Mouse (Mus musculus) frontal cortex, adult (tissue): Measurements from ENCODE around the gene Ndufa1.
"Not testable (repeated sequence)": the region's sequence is repeated elsewhere in the genome, so short reads cannot be mapped to it uniquely, and the experiment has no call there.

ENCODE experiments used
- ATAC-seq: cut with Nextera tagmentation; 2 replicates; pipeline ENCODE4 v1.9.2; 2017; ENCODE audit warnings: mild to moderate bottlenecking, moderate library complexity, mixed read lengths; ENCODE audit not compliant: low TSS enrichment

Gene Ndufa1

DNA sequence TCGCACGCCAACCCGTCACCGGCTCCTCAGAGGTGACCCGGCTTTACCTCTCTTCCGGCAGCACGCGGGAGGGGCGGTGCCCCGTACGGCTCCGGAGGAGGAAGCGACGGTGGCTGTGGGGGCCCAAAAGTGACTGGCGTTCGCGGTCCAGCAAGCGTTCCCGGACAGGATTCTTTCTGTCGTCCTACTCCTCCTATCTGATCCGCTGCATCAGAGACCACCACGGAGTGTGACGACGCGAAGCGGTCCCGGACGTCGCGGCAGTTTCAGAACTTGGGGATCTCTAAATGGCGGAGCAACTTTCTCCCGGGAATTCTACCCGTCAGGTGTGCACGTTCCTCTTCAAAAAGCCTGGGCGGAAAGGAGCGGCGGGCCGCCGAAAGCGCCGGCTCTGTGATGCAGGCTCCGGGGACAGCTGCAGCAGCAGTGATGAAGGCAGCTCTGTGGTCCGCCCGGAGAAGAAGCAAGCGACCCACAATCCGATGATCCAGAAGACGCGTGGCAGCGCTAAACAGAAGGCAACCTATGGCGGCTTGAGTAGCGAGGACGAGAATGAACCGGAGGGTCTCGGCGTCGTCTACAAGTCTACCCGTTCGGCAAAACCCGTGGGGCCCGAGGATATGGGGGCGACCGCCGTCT, at the start of gene Ndufa1, which contains the start of gene Rnf113a1:
Ndufa1 (minus strand) TSS at position 59 of the 639 bp plus-strand sequence.
Rnf113a1 (plus strand) TSS at position 141 of the 639 bp plus-strand sequence.
- peak; percentile 90 for ATAC-seq

GRCm38 (mm10) chrX:37222158-37222557, 31.2 kb upstream of the Ndufa1 start, which contains the start of gene Rhox1:
Rhox1 (minus strand) TSS chrX:37222258.
- ATAC-seq, result not testable (repeated sequence)

DNA sequence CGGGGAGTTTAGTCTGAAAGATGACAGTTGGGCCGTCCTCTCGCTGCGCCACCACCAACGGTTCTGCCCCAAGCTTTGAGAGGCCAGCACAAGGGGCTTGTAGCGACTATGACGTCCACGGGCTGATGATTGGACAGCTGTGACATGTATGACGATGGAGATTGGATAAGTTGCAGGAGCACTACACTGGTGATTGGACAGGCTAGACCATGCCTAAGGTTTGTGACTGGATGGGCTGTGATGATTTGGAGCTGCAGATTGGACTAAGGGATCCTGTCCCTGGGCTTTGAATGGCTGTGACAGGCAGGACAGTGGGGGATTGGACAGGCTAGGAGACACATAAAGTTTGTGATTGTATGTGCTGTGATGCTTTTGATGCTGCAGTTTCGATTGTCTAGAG, 20.0 kb upstream of the Ndufa1 start, which contains the start of gene Gm9:
Gm9 (minus strand) TSS at position 101 of the 400 bp plus-strand sequence.
- no peak for ATAC-seq

DNA sequence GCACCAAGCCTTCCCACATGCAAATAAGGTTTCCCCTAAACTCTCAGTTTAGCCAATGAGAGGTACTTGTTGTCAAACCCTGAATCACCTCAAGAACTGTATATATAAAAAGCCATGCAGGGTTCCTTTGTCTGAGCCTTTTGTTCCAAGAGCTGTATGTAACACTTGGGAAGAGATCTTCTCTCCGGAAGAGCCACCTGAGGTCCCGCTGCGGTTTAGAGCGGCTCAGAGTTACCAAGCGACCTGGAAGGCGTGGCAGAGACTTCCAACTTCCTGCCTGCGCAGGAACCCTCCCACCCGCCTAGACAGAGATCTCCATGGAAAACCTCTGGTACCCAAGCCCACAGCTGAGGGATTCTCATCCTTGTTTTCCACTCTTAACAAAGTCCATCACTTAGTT, 7.7 kb upstream of the Ndufa1 start:
- ATAC-seq, result no peak

DNA sequence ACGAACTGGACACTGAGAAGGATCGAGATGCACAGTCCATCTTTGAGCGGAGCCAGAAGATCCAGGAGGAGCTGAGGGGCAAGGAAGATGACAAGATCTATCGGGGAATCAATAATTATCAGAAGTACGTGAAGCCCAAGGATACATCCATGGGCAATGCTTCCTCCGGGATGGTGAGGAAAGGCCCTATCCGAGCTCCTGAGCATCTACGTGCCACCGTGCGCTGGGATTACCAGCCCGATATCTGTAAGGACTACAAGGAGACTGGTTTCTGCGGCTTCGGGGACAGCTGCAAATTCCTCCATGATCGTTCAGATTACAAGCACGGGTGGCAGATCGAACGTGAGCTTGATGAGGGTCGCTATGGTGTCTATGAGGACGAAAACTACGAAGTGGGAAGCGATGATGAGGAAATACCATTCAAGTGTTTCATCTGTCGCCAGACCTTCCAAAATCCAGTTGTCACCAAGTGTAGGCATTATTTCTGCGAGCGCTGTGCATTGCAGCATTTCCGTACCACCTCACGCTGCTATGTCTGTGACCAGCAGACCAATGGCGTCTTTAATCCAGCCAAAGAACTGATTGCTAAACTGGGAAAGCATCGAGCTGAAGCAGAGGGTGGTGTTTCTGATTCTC, 899 bp upstream of the Ndufa1 start:
- peak; percentile 50; the same call in 1 of the 2 replicates for ATAC-seq

GRCm38 (mm10) chrX:37190755-37191104, 233 bp downstream of the Ndufa1 start:
- ATAC-seq, result peak; percentile 10; the same call in 1 of the 2 replicates

- peak; percentile 47; the same call in 1 of the 2 replicates for ATAC-seq
These were observed 6.6 kb downstream of the Ndufa1 start for GRCm38 (mm10) chrX:37184401-37184800.

- ATAC-seq, result no peak
These were observed 22.2 kb downstream of the Ndufa1 start, which contains the start of gene Akap14 for GRCm38 (mm10) chrX:37168742-37169141. Akap14 (minus strand) TSS chrX:37168842.

GRCm38 (mm10) chrX:37167085-37167484, 23.9 kb downstream of the Ndufa1 start:
- peak; percentile 72 for ATAC-seq

DNA sequence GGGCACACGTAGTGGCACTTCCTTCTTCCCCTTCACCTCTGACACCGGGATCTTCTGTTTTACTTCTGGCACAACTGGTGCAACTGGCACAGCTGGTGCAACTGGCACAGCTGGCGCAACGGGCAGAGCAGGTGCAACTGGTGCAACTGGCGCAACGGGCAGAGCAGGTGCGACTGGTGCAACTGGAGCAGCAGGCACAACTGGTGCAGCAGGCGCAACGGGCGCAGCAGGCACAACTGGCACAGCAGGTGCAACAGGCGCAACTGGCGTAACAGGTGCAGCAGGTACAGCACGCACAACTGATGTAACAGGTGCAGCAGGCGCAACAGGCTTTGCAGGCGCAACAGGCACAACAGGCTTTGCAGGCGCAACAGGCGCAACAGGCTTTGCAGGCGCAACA, 27.8 kb downstream of the Ndufa1 start:
- ATAC-seq, result no peak

GRCm38 (mm10) chrX:37161169-37161568, 29.8 kb downstream of the Ndufa1 start:
- ATAC-seq, result no peak

DNA sequence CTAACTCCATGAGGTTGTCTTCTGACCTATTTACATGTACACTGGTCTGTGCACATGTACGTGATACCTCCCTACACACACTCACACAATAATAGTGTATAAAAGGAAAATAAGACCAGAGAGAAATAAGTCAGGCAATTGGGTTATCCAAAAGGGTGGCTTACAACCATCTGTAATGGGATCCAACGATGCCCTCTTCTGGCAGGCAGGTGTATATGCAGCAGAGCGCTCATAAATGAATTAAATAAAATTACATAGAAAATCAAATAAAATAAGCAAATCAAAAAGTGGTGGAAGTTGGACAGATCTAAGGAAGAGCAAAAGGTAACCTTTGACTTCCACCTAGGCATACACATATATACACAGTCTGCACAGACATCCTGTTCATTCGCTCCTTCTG, 33.1 kb downstream of the Ndufa1 start:
- ATAC-seq, result no peak

GRCm38 (mm10) chrX:37144954-37145353, 46.0 kb downstream of the Ndufa1 start:
- no peak for ATAC-seq

DNA sequence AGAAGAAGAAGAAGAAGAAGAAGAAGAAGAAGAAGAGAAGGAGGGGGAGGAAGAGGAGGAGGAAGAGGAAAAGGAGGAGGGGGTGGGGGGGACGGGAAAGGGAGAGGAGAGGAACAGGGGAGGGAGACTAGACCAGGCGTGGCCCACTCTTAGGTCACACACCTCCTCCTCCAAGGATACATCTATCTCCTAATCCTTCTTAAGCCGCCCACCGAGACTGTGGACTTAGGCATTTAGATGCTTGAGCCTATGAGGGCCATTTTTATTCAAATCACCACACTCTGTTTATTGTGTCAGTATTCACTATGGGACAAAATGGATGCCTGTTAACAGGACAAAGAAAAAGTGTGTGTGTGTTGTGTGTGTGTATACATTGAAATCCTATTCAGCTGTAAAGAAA, 46.5 kb downstream of the Ndufa1 start:
- ATAC-seq, result not testable (repeated sequence)

GRCm38 (mm10) chrX:37141732-37142131, 49.2 kb downstream of the Ndufa1 start:
- no peak for ATAC-seq
